Mouse (Mus musculus): ENCODE data around the gene Cela3a.
"Not testable (repeated sequence)": the region's sequence is repeated elsewhere in the genome, so short reads cannot be mapped to it uniquely, and the experiment has no call there.

Cela3a gene

DNA sequence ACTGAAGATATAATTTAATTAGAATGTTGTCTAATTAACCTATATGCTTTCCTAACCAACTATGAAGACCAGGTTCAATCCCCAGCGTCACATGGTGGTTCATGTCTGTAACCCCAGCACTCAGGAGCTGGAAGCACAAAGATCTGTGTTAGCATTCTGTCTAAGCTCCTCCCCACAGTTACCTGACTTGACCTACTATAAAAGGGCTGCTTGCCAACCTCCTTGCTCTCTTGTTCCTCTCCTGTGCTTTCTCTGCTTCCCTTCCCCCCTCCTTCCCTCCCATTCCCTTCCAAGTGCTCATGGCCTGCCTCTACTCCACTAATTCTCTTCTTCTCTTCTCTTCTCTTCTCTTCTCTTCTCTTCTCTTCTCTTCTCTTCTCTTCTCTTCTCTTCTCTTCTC, 5.3 kb upstream of the Cela3a start:
- no peak for DNase-seq (ENCODE audit: low read depth, low spot score)

DNA sequence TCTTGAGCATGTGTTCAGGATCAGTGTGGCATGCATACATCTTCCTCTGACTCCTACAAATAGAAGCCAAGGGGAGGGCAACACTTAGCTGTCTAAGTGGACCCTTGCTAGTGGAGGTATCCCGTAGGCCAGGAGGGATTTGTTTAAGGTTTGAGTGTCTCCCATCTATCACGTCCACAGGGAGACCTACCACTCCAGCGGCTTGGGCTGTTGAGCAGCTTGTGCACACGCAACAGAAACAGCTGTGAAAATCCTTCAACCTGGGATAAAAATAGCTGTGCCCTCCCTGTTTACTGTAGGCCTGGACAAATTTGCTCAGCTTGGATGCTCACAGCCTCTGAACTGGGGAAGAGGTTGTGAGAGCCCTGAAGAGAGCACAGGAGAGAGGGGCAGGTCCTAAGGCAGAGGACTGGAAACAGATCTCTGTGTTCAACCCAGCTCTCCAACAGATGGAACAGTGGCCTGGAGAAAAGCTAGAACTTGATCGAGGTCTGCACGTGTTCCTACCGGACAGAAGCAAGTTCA, 2.7 kb upstream of the Cela3a start:
- not testable (repeated sequence) for DNase-seq (ENCODE audit: low read depth, low spot score)

DNA sequence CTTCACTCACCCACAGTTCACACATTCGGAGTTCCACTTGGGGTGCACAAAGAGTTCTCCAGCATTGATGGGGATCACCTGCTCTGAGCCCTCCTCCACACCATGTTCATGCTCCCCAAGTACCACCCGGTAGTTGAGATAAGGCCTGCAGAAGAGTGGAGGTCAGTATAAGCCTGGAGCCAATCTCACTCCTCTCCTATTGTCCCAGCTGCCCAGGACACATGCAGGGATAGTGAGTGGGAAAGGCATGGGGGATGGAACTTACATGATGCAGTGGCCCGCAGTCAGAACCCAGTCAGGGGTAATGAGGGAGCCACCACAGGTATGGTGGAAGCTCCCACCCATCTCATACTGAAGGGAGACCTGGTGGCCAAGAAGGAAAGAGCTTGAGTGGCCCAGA, 4.0 kb downstream of the Cela3a start:
- DNase-seq (ENCODE audit: low read depth, low spot score), result no peak

DNA sequence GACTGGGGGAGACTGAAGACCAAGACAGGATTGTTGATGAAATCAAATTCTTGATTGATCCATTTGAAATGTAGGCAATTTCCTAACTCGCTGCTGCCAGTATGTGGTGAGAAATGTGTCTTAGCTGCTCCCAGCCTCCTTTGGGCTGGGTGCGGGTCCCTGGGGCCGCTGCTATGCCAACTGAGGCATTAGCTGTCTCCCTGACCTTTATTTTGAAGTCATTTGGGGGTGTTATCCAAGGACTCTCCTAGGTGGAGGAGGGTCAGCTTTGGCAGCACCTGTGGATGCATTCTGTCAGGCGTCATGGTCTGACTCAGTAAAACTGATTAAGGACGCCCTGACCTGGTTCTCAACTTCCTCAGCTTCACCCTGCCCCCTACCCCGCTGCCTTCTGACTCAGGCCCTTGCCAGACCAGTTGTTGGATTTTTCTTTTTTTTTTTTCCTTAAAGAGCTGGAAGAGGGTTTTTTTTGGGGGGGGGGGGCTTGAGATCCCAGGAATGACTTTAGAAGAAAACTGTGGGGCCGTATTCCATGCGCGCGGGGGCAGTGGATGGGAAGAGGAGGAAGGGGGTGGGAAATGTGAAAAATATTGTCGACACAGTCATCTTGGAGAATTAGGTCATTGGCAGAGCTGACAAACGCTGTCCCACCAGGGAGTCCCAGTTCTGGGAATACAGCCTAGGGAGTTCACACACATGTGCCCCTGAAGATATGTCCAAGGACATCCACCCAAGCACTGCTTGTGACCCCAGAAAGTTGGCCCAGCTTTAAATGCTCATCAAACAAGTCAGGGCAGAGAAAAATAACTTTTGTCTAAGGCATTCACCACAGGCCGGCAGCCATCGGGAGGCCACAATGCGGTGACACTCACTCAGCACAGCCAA, 12.7 kb downstream of the Cela3a start:
- DNase-seq (ENCODE audit: low read depth, low spot score), result peak; percentile 89

DNA sequence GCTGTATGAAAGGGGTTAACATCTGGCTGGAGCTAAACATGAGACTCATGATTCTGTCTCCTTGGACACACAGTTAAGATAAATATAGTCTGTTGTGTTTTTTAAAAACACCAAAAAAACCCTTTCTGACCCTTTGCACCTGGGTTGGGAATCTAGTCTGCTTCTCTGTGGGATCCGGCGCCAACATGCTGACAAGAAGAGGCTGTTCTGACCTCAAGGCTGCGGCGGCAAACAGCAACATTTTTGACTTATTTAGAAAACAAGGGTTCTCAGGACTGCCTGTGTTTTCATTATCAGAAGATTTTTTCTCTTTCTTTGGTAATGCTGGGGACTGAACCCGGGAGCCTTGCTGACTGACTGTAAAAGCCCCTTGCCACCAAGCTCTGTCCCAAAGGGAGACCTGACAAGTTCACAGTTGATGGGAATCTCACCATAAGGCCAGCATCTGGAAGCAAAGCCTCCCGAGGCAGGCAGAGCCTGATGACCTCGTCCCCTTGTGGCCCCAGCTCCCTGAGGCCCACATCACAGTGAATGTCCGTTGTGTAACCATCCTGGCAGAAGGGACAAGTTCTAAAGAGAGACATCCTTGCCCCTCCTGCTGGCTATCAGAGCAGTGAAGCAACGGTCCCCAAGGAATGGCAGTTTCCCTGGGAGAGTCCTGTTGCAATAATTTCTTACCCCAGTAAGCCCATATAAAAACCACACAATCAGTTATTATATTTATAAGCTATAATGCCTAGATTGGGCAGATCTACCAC, 16.0 kb downstream of the Cela3a start:
- DNase-seq (ENCODE audit: low read depth, low spot score), result no peak

DNA sequence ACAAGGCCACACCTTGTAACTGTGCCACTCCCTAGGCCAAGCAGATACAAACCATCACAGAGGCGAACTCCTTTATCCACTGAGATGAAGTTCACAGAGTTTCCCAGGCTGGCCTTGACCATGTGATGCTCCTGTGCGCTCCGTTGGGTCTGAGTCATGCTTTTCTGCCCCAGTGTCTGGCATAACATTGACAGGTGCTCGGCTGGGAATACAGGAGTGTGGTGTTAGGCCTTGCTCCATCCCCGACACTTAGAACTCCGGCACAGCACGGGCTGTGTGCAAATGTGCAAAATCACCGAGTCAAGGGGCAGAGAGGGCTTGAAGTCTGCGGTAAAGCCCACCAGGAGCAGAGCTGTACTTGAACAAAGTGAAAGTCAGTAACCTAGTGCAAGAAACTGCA, 16.7 kb downstream of the Cela3a start:
- DNase-seq (ENCODE audit: low read depth, low spot score), result peak; percentile 25

DNA sequence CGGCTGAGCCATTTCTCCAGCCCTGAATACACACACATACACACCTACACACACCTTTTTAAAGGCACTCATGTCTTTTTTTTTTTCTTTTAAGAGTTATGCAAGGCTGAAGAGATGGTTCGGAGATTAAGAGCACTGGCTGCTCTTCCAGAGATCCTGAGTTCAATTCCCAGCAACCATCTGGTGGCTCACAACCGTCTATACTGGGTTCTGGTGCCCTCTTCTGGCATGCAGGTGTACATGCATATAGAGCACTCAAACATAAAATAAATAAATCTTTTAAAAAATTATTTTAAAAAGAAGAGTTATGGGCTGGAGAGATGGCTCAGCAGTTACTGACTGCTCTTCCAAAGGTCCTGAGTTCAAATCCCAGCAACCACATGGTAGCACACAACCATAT, 18.3 kb downstream of the Cela3a start:
- DNase-seq (ENCODE audit: low read depth, low spot score), result no peak

DNA sequence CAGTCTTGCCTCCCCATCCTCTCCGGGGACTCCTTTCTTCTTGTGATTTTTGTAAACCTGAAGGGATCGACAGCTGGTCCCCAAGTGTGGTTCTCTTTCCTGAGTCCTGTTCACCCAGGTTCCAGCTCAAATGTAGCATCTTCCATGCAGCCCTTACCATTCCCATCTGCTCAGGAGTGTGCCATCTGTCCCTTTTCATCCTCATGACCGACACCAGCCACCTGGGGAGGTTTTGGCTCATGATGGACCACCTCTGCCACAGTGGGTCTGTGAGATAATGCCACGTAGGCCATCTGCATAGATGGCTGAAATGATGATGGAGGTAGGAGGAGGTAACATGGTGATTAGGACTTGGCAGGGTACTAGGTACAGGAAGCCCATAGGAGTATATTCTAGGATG, 19.4 kb downstream of the Cela3a start:
- DNase-seq (ENCODE audit: low read depth, low spot score), result peak; percentile 90

DNA sequence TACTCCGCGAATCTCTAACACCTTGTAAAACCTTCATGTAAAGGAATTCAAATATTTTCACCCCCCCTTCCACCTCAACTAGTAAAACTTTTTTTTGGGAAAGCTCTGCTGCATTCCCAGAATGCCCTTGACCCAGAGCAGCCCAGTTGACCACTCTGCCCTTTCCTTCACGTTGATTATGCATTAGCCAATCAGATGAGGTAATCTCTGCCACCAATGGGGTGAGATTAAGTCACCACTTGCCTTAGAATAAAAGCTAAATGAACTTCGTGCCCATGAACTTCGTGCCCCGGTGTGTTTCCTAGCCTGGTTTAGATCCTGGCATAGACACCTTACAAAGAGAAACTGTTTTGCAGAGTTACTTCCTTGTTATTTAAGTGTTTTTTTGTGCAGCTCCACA, 20.6 kb downstream of the Cela3a start:
- DNase-seq (ENCODE audit: low read depth, low spot score), result peak; percentile 65

DNA sequence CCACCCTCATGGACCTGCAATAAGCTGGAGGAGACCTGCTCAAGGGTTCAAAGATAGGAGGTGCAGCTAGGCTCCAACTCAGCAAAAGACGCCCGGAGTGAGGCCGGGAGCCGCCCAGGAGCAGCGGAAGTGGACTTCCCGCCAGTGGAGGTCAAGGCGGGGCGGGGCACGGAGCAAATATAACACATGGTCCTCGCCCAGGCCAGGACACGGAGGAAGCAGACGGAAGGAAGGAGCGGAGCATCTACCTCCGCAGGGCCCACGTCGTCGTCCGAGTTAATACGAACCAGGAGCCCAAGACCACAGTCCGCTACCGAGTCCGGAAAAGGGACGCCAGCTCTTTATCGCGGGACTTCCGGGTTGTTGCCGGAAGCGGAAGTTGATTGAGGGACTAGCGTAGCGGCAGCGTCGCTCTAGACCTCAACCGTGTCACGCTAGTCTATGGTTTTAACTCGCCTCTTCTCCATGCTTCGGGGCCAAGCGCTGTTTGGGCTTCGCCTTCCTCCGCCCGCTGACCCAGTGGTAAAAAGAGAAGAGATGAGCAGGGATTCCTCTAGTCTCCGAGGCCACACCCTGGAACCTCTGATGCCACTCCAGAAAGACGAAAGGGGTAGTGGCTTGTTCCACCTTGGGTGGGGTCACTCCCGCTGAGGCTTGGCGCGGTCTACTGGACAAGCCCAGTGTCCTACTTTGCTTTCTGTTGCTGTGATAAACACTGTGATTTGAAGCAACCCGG, 21.4 kb downstream of the Cela3a start:
- DNase-seq (ENCODE audit: low read depth, low spot score), result peak; percentile 98

DNA sequence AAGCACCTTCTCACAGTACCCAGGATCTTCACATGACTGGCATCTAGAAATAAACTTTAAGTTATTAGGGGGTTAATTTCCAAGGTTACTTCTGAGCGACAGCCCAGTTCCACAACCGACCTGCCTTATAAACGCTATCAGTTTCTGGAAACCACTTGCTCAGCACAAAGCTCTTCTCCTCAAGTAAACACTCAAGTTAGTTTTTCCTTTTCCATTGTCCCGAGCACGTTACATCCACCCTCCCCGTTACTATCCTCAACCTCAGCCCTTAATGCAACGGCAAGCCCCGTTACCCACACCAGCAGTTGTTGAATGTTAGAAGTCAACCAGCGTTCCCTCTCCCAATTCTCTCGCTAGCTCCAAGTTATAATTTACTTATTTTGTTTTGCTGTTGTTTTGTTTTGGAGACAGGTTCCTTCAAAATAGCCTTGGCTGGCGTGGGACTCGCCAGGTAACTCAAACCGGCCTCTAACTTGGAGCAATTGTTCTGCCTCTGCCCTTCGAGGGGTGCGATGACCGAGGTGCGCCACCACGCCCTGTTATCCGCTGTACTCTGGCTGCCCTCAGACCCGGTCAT, 22.0 kb downstream of the Cela3a start:
- no peak for DNase-seq (ENCODE audit: low read depth, low spot score)

DNA sequence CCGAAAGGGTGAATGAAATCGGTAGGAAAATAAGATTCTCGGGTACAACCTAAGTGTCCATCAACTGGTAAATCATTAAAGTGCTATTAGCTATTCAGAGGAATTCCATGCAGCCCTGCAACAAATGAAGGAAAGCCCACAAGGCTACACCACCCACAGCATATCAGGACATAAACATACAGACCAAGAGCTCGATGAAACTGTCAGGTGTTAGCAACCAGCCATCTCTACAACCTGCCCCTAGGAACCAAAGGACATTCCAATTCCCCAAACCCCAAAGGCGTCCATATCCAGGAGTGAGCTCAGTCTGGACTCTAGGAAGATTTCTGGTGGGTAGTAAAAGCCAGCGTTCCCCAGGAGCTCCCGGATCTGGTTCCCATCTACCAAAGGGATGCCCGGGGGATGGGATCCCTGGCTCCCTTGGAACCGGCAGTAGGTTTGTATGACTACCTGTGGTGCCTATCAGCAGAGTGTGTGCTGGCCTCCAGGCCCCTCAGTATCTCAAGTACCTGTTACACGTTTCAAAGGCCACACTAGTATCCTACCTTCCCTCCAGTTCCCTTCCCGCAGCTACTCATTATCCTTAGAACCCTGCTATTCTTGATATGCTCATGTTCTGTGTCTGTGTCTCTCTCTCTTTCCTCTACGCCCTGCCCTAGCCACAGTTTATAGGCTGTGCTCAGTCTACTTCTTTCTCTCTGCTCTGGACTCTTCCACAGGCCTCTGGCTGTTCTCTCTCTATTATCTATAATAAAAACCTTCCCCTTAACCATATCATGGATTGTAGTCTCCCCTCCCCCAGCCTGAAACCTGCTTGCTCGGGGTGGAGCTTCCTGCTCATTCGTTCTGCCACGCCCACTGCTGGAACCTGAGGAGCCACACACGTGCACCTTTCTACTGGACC, 28.6 kb downstream of the Cela3a start:
- no peak for DNase-seq (ENCODE audit: low read depth, low spot score)

DNA sequence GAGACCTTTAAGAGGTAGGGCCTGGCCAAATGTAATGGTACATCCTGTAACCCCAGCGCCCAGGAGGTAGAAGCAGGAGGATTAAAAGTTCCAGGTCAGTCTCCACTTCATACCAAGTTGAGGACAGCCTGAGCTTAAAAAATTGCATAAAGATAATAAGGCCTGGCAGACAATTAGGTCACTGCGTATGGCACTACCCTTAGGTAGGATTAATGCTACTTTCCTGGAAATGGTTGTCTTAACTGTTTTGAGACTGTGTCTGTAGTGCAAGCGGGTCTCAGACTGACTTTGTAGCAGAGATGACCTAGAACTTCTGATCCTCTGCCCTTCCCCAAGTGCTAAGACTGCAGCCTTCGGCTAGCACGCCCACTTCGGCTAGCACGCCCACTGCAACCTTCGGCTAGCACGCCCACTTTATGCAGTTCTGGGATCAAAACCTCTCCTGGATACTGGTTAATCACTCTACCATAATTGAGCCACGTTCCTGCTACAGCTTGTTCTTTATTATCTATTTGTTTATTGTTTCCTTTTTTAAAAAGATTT, 29.8 kb downstream of the Cela3a start:
- DNase-seq (ENCODE audit: low read depth, low spot score), result no peak

DNA sequence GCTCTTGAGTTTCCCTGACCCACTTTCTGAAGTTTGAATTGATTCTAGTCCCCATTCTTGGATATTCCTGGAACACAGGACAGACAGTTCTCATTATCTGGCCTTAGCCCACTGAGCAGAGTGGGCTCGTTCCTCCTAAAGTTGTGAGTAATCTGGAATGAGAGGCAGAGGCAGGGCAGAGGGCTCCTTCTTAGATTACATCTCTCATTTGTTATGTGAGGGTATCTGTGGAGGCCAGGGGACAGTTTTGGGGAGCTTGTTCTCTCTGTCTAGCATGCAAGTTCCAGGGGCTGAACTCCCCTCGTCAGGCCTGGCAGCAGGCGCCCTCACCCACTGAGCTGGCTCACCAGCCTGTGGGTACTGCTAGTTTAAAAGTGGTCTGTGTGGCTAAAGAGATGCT, 30.5 kb downstream of the Cela3a start:
- no peak for DNase-seq (ENCODE audit: low read depth, low spot score)

DNA sequence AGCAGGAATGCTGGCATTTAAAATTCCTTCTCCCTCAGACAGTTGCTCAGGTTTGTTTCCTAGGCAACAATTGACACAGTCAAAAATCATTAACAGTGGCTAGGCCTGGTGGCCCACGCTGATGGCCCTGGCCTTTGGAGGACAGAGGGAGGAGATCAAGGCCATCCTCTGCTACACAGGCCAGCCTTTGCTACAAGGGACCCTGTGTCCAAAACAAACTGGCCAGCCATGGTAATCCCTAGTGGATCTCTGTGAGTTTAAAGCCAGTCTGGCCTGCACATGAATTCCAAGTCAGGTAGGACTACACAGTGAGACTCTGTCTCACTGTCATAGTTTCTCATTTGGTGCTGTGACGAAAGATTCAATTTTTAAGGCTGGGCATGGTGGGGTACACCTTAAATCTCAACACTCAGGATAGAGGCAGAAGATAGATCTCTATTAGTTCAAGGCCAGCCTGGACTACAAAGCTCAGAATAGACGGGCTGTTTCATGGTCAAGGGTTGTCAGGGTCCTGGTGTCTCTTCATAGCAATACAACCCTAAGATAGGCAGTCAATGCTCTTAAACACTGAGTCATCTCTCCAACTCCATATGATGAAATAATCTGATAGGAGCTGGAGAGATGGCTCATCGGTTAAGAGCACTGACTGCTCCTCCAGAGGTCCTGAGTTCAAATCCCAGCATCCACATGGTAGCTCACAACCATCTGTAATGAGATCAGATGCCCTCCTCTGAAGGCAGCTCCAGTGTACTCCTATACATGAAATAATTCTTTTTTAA, 31.9 kb downstream of the Cela3a start:
- no peak for DNase-seq (ENCODE audit: low read depth, low spot score)

DNA sequence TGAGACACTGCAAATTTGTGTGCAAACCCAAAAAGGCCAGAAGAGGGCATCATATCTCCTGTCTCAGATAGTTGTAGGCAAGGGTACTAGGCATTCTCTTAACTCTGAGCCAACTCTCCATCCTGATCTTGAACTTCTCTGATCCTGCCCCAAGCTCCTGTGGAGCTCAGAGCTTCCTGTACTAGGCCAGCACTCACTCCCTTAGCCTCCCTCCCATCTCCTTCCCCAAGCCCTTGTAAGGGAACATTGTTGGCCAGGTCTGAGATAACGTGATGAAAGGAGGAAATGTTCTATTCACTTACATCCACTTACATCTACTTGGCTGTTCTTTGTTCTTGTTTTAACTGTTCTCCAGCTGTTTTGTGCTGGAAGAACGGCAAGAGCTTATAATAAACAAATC, 32.8 kb downstream of the Cela3a start:
- DNase-seq (ENCODE audit: low read depth, low spot score), result no peak

DNA sequence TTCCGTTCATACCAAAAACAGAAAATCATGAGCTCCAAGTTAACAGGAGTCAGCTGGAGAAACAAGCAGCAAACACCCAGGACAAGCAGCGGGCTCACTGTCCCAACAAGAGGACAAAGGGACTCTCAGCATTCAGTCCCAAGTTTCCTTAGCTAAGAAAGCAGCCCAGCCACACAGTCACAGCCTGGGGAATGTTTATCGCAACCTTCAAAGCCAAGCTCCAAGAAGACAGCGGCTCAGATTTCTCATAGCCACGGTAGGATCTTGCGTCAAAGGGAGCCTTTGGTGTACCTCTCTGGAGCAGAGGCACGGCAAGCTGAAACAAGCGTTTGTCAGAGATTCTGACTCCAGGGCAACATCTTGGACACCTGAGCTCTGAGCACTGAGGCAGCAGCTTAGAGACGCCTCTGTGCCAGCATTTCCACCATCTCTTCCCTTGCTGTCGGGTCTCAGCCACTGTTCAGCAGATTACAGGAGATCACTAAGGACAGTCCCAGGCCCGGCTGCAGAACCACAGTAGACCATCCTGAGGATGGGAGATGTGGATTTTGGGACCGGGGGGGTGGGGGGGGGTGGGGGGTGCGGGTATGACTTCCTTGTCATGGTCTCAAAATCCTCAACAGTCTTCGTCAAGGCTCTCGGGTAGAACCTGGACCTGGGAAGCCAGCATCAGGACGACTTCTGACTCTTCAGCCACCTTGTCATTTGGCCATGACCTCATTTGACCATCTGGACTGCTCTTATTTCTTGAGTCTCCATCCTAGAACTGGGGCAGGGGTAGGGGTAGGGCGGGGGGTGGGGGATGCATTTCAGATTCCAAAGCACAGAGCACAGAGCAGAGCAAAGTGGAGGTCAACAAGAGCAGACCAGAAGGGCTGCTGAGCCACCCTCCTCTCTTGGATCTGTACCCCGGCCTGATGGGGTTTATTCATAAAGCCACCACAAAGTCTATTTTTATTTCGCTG, 34.0 kb downstream of the Cela3a start:
- DNase-seq (ENCODE audit: low read depth, low spot score), result peak; percentile 81

DNA sequence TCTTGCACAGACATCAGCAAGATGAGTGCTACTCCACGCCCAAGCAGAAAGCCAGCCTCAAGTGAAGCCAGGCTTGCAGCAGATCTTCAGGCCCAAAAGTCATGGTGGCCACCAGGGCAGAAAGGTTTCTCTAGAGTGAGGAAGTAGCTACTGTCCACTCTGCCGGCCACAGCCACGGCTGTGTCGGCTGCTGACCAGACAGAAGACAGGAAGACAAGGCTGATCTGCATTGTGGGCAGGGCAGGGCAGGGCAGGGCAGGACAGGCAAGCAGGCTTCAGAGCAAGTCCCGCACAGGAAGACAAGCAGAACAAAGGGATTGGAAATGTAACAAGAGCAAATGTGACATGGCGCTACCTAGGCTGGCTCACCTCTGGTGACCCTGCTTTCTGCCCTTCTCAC, 35.9 kb downstream of the Cela3a start:
- DNase-seq (ENCODE audit: low read depth, low spot score), result no peak

Data from brain, adult 2 months (tissue).